Mouse (Mus musculus) G1E (cell line): Measurements from ENCODE around the gene Acaa1a.

Source experiments
- CTCF ChIP-seq: IDR thresholded peaks from 2 replicates; pipeline ENCODE4 v1.5.1; 2012; ENCODE audit warnings: low read depth, low read length, inconsistent platforms, mixed read lengths
- GATA1 ChIP-seq: IDR thresholded peaks from 2 replicates; pipeline ENCODE4 v1.6.1; 2012; ENCODE audit warnings: borderline replicate concordance, low read length, inconsistent platforms, mixed read lengths

- TF ChIP-seq CTCF (no peak), GATA1 (no peak)
Measured at GRCm38 (mm10) chr9:119335571-119335970, 3.9 kb upstream of the Acaa1a start.
